Mouse (Mus musculus): ENCODE measurements at regions not wholly inside any gene's neighbourhood (a gene's known extent, or its start where the extent isn't known, plus 50 kb on each side); places are given as distances from the start of the nearest gene placed in this dataset.

- Histone ChIP-seq H3K27me3 (no peaks in the 10 kb centered on the region), H3K9ac (no peak overlapping the region), H3K4me3 (no peak overlapping the region), H3K27ac (no peak overlapping the region), H3K36me3 (no peaks in the 10 kb centered on the region), H3K4me1 (replicated peaks) (no peaks in the 10 kb centered on the region), H3K4me2 (no peak overlapping the region), H3K9me3 (no peaks in the 10 kb centered on the region)
- WGBS, result 48% methylated on average over 5 of the region's 5 CpGs
- ATAC-seq (ENCODE audit: low FRiP score), result no peak
Measured at GRCm38 (mm10) chr6:51122941-51123340, 309.5 kb upstream of the Nfe2l3 start.

GRCm38 (mm10) chr6:51127851-51128250, 304.6 kb upstream of the Nfe2l3 start:
- WGBS, result 83% methylated on average over 6 of the region's 6 CpGs

GRCm38 (mm10) chr6:51129096-51129495, 303.4 kb upstream of the Nfe2l3 start:
- ATAC-seq (ENCODE audit: low FRiP score), result no peak
- Histone ChIP-seq H3K27ac (no peak overlapping the region), H3K4me2 (no peak overlapping the region), H3K9ac (no peak overlapping the region), H3K27me3 (no peaks in the 10 kb centered on the region), H3K9me3 (no peaks in the 10 kb centered on the region), H3K4me1 (replicated peaks) (no peaks in the 10 kb centered on the region), H3K4me3 (no peak overlapping the region), H3K36me3 (no peaks in the 10 kb centered on the region)
- 97% methylated on average over 13 of the region's 13 CpGs for WGBS

More at GRCm38 (mm10) chr6:51127851-51128250, 304.6 kb upstream of the Nfe2l3 start:
- no peak overlapping the region for H3K9ac ChIP-seq
- H3K4me3 ChIP-seq, result no peak overlapping the region
- H3K36me3 ChIP-seq, result no peaks in the 10 kb centered on the region
- no peaks in the 10 kb centered on the region for H3K4me1 ChIP-seq (replicated peaks)
- no peak overlapping the region for H3K4me2 ChIP-seq
- H3K27me3 ChIP-seq, result no peaks in the 10 kb centered on the region
- H3K9me3 ChIP-seq, result no peaks in the 10 kb centered on the region
- ATAC-seq (ENCODE audit: low FRiP score), result no peak
- H3K27ac ChIP-seq, result no peak overlapping the region

- WGBS, result 91% methylated on average over 14 of the region's 14 CpGs
Measured at GRCm38 (mm10) chr6:51129591-51129990, 302.9 kb upstream of the Nfe2l3 start.

GRCm38 (mm10) chr6:51144762-51145161, 287.7 kb upstream of the Nfe2l3 start:
- H3K4me3 ChIP-seq, result no peak overlapping the region
- H3K9me3 ChIP-seq, result no peaks in the 10 kb centered on the region
- no peak overlapping the region for H3K9ac ChIP-seq
- no peaks in the 10 kb centered on the region for H3K27me3 ChIP-seq
- H3K36me3 ChIP-seq, result no peaks in the 10 kb centered on the region
- H3K4me2 ChIP-seq, result no peak overlapping the region
- H3K4me1 ChIP-seq (replicated peaks), result no peaks in the 10 kb centered on the region
- no peak for ATAC-seq (ENCODE audit: low FRiP score)
- WGBS, result 68% methylated on average over 11 of the region's 11 CpGs
- H3K27ac ChIP-seq, result no peak overlapping the region

More at GRCm38 (mm10) chr6:51129591-51129990, 302.9 kb upstream of the Nfe2l3 start:
- H3K36me3 ChIP-seq, result no peaks in the 10 kb centered on the region
- H3K4me2 ChIP-seq, result no peak overlapping the region
- no peaks in the 10 kb centered on the region for H3K9me3 ChIP-seq
- no peak overlapping the region for H3K9ac ChIP-seq
- no peaks in the 10 kb centered on the region for H3K27me3 ChIP-seq
- no peaks in the 10 kb centered on the region for H3K4me1 ChIP-seq (replicated peaks)
- H3K4me3 ChIP-seq, result no peak overlapping the region
- no peak for ATAC-seq (ENCODE audit: low FRiP score)
- H3K27ac ChIP-seq, result no peak overlapping the region

- Histone ChIP-seq H3K4me3 (no peak overlapping the region), H3K9me3 (no peaks in the 10 kb centered on the region), H3K27me3 (no peaks in the 10 kb centered on the region), H3K4me2 (no peak overlapping the region), H3K4me1 (replicated peaks) (no peaks in the 10 kb centered on the region), H3K36me3 (no peaks in the 10 kb centered on the region), H3K9ac (no peak overlapping the region), H3K27ac (no peak overlapping the region)
- ATAC-seq (ENCODE audit: low FRiP score), result no peak
- WGBS, result 91% methylated on average over 4 of the region's 4 CpGs
Measured at GRCm38 (mm10) chr6:51145863-51146262, 286.6 kb upstream of the Nfe2l3 start.

- Histone ChIP-seq H3K4me1 (replicated peaks) (no peaks in the 10 kb centered on the region), H3K36me3 (no peaks in the 10 kb centered on the region), H3K4me3 (no peak overlapping the region), H3K27ac (no peak overlapping the region), H3K9ac (no peak overlapping the region), H3K4me2 (no peak overlapping the region), H3K9me3 (no peaks in the 10 kb centered on the region), H3K27me3 (no peaks in the 10 kb centered on the region)
- ATAC-seq (ENCODE audit: low FRiP score), result no peak
- WGBS, result 90% methylated on average over 9 of the region's 9 CpGs
Measured at GRCm38 (mm10) chr6:51148821-51149220, 283.6 kb upstream of the Nfe2l3 start.

DNA sequence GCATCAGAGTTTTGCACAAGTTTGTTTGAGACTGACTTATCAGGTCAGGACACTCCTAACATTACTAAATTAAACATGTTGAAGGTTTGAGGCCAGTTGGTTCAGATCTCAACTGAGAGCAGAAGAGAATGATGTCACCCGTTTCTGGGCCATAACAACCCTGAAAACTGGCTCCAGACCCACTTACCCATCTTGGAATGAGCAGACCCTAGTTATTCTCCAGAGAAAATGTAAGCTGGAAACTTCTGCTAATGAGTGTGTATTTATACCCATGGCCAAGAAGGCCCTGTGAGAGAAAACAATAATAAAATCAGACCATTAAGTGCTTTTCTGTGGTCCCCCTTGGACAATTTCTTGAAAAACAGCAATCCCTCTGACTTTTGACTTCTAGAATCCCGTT, 282.4 kb upstream of the Nfe2l3 start:
- Histone ChIP-seq H3K4me3 (no peak overlapping the region), H3K27ac (no peak overlapping the region), H3K4me1 (replicated peaks) (no peaks in the 10 kb centered on the region), H3K27me3 (no peaks in the 10 kb centered on the region), H3K36me3 (no peaks in the 10 kb centered on the region), H3K9me3 (no peaks in the 10 kb centered on the region), H3K4me2 (no peak overlapping the region), H3K9ac (no peak overlapping the region)
- whole genome bisulfite sequencing, result 90% methylated on average over 2 of the region's 2 CpGs
- ATAC-seq (ENCODE audit: low FRiP score), result no peak

DNA sequence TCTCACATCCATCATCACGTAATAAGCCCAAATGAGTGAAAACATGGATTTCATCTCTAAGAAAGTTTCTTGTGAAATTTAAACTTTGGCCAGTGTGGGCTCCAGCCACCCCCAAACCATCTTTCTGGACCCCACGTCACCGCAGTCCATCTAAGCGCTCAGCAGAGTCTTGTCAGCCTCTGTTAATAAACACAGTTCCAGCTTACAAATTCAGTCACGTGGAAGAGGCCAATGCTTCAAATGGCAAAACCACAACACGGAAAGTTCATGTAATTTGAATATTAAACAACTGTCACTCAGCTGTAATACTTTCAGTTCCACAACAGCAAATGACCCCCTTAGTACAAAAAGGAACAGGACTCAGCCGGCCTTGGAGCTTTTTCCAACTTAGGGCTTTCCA, 282.0 kb upstream of the Nfe2l3 start:
- WGBS, result 88% methylated on average over 7 of the region's 7 CpGs

GRCm38 (mm10) chr6:51150916-51151315, 281.6 kb upstream of the Nfe2l3 start:
- WGBS, result 77% methylated on average over 2 of the region's 2 CpGs
- no peaks in the 10 kb centered on the region for H3K4me1 ChIP-seq (replicated peaks)
- no peak for ATAC-seq (ENCODE audit: low FRiP score)
- no peak overlapping the region for H3K27ac ChIP-seq
- H3K4me3 ChIP-seq, result no peak overlapping the region
- no peak overlapping the region for H3K4me2 ChIP-seq
- H3K27me3 ChIP-seq, result no peaks in the 10 kb centered on the region
- H3K36me3 ChIP-seq, result no peaks in the 10 kb centered on the region
- no peak overlapping the region for H3K9ac ChIP-seq
- H3K9me3 ChIP-seq, result no peaks in the 10 kb centered on the region

More for the DNA sequence above, 282.0 kb upstream of the Nfe2l3 start:
- Histone ChIP-seq H3K9me3 (no peaks in the 10 kb centered on the region), H3K4me1 (replicated peaks) (no peaks in the 10 kb centered on the region), H3K27me3 (no peaks in the 10 kb centered on the region), H3K36me3 (no peaks in the 10 kb centered on the region), H3K27ac (no peak overlapping the region), H3K4me3 (no peak overlapping the region), H3K9ac (no peak overlapping the region), H3K4me2 (no peak overlapping the region)
- ATAC-seq (ENCODE audit: low FRiP score), result no peak

- Histone ChIP-seq H3K4me2 (no peak overlapping the region), H3K9me3 (no peaks in the 10 kb centered on the region), H3K4me3 (no peak overlapping the region), H3K27ac (no peak overlapping the region), H3K36me3 (no peaks in the 10 kb centered on the region), H3K9ac (no peak overlapping the region), H3K4me1 (replicated peaks) (0 out of 2 replicates have a peak, but pooled peaks cover 4% of the 10 kb centered on the region), H3K27me3 (no peaks in the 10 kb centered on the region; the same call in 1 of the 2 replicates)
- no peak for ATAC-seq (ENCODE audit: low FRiP score)
- WGBS, result 75% methylated on average over 8 of the region's 8 CpGs
Measured at GRCm38 (mm10) chr6:51156836-51157370, 275.6 kb upstream of the Nfe2l3 start.

DNA sequence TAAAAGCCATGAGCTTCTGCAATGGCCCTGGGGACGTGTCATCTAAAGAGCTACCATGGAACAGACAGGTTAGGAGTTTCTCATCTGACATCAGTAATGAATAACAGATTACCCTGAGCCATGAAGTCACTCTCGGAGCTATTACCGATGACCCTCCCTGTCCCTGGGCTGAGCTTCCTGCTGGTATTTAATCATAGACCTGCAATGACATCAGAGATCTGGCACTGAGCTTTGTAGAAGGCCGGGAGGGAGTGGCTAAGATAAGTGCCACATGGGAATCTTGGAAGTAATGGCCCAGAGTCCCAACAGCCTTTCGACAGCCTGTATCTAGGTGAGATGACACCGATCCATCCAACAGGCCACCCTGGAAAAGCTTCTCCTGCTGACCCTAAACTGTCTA, 271.3 kb upstream of the Nfe2l3 start:
- Histone ChIP-seq H3K27ac (no peak overlapping the region), H3K4me1 (replicated peaks) (0 out of 2 replicates have a peak, but pooled peaks cover 4% of the 10 kb centered on the region), H3K27me3 (no peaks in the 10 kb centered on the region; the same call in 1 of the 2 replicates), H3K4me3 (no peak overlapping the region), H3K9ac (no peak overlapping the region), H3K36me3 (no peaks in the 10 kb centered on the region), H3K4me2 (no peak overlapping the region), H3K9me3 (no peaks in the 10 kb centered on the region)
- 80% methylated on average over 6 of the region's 6 CpGs for WGBS
- no peak for ATAC-seq (ENCODE audit: low FRiP score)

GRCm38 (mm10) chr6:51162208-51163082, 270.0 kb upstream of the Nfe2l3 start:
- 59% methylated on average over 14 of the region's 14 CpGs for WGBS
- no peaks in the 10 kb centered on the region for H3K36me3 ChIP-seq
- no peak overlapping the region for H3K27ac ChIP-seq
- H3K4me1 ChIP-seq (replicated peaks), result 0 out of 2 replicates have a peak, but pooled peaks cover 4% of the 10 kb centered on the region
- H3K27me3 ChIP-seq, result no peaks in the 10 kb centered on the region; the same call in 1 of the 2 replicates
- ATAC-seq (ENCODE audit: low FRiP score), result no peak
- H3K9ac ChIP-seq, result no peak overlapping the region
- H3K4me2 ChIP-seq, result no peak overlapping the region
- no peaks in the 10 kb centered on the region for H3K9me3 ChIP-seq
- no peak overlapping the region for H3K4me3 ChIP-seq

Data from hindbrain, embryonic 13.5 days (tissue).